Mouse (Mus musculus) spleen, postnatal 0 days (tissue): Measurements from ENCODE around the gene Slc36a2. TPM values are rescaled to one million over a fixed set of nuclear protein-coding genes. Genes with fewer than 3 reads are reported as not detected.

Experiments
- polyA plus RNA-seq: library from polyadenylated mRNA; unstranded; fragments of >200 nt; fragmentation: Nextera tagmentation; extraction: Ambion mirVana; gene quantifications from 2 replicates; pipeline ENCODE4 v1.2.1, GENCODE M21; 2015

Gene Slc36a2
- polyA plus RNA-seq = 0.20 TPM in 1 of 2 replicates, not detected in the other

GRCm38 (mm10) chr11:55184733-55185291, at the start of gene Slc36a2:
TSS of gene Slc36a2 (minus strand) at chr11:55185077.

GRCm38 (mm10) chr11:55204159-55204596, 19.3 kb upstream of the Slc36a2 start, which contains the start of gene Slc36a1:
TSS of gene Slc36a1 (plus strand) at chr11:55204350.

GRCm38 (mm10) chr11:55151608-55152007, 33.3 kb downstream of the Slc36a2 start, which contains the start of gene Slc36a3:
TSS of gene Slc36a3 (minus strand) at chr11:55151708.

Other genes starting within 250 kb of the Slc36a2 start
- 10.4 and 13.2 TPM in 2 replicates for gene Tnip1, start 222.2 kb downstream of the Slc36a2 start, polyA plus RNA-seq
- 58.1 and 77.4 TPM in 2 replicates for gene Anxa6, start 151.6 kb downstream of the Slc36a2 start, polyA plus RNA-seq
- 3.0 and 4.3 TPM in 2 replicates for gene Ccdc69, start 106.9 kb downstream of the Slc36a2 start, polyA plus RNA-seq
- gene Gm2a, start 87.0 kb downstream of the Slc36a2 start, polyA plus RNA-seq = 29.0 and 40.6 TPM in 2 replicates
- gene Slc36a3, start 33.4 kb downstream of the Slc36a2 start, polyA plus RNA-seq = 0.16 and 0.30 TPM in 2 replicates
- 1.3 and 1.9 TPM in 2 replicates for gene Slc36a1, start 19.3 kb upstream of the Slc36a2 start, polyA plus RNA-seq
- 0.05 TPM in 2 replicates for gene Fat2, start 151.5 kb upstream of the Slc36a2 start, polyA plus RNA-seq
- 1,020 and 1,235 TPM in 2 replicates for gene Sparc, start 238.1 kb upstream of the Slc36a2 start, polyA plus RNA-seq